Mouse (Mus musculus) heart, postnatal 0 days (tissue): ENCODE results near the gene Midn.

ENCODE experiments used
- CTCF ChIP-seq: IDR thresholded peaks from 2 replicates; pipeline ENCODE4 v1.5.1; 2016; ENCODE audit warnings: antibody characterized with exemption, control low read depth, low read depth
- EP300 ChIP-seq: IDR thresholded peaks from 2 replicates; pipeline ENCODE4 v1.6.1; 2016; ENCODE audit warnings: antibody characterized with exemption, low read depth

- TF ChIP-seq CTCF (no peak), EP300 (no peak)
Observed at GRCm38 (mm10) chr10:80121639-80122038, 26.4 kb upstream of the Midn start.
